Mouse (Mus musculus): Measurements from ENCODE around the gene Sema6d.

GRCm38 (mm10) chr2:124640500-124641193 lies 550.9 kb downstream of the Sema6d start:
- TF ChIP-seq CTCF (IDR thresholded peaks at IDR 0.05; ENCODE audit: borderline replicate concordance, insufficient read depth, low read length) (no peak), POLR2A (IDR thresholded peaks at IDR 0.05; ENCODE audit: low read depth, low read length) (no peak)
